Mouse (Mus musculus) olfactory bulb, adult 2 months (tissue): ENCODE measurements around the gene Gm8362. TPM values are rescaled to one million over a fixed set of nuclear protein-coding genes. Genes with fewer than 3 reads are reported as not detected.
"Not testable (repeated sequence)": the region's sequence is repeated elsewhere in the genome, so short reads cannot be mapped to it uniquely, and the experiment has no call there.

Source experiments
- H3K27ac ChIP-seq: fragments of 200-500 bp; 2 replicates; pipeline ENCODE4 v1.5.1; 2012; ENCODE audit warnings: low read depth, low read length; ENCODE audit not compliant: insufficient read depth
- H3K4me1 ChIP-seq: fragments of 200-500 bp; 2 replicates; pipeline ENCODE4 v1.6.1; 2012; ENCODE audit warnings: low read length; ENCODE audit not compliant: control insufficient read depth, insufficient read depth
- H3K4me3 ChIP-seq: fragments of 200-500 bp; 2 replicates; pipeline ENCODE4 v1.5.1; 2012; ENCODE audit warnings: mild to moderate bottlenecking, low read depth, low read length, moderate library complexity; ENCODE audit not compliant: insufficient read depth
- WGBS: fragments of 180-500 bp; shearing (Covaris S2); methylation state at CpG from one replicate; pipeline ENCODE4 v1.1.7; 2018; 5-methylcytosine and 5-hydroxymethylcytosine counted together
- polyA plus RNA-seq: library from polyadenylated mRNA; stranded (reverse); fragments of >200 nt; gene quantifications from 2 replicates; pipeline ENCODE4 v1.2.4, GENCODE M21; 2012; ENCODE audit warnings: low replicate concordance; ENCODE audit not compliant: missing spikeins, insufficient read depth, insufficient read length

Gene Gm8362
- not detected in 2 replicates for polyA plus RNA-seq

- H3K4me3 ChIP-seq, H3K27ac ChIP-seq, H3K4me1 ChIP-seq: not testable (repeated sequence)
- 43% methylated on average over 1 of the region's 1 CpGs for WGBS
Measured at GRCm38 (mm10) chr14:6774311-6774710, at the start of gene Gm8362. Gene Gm8362, minus strand, starts transcription at chr14:6774411.

GRCm38 (mm10) chr14:6823297-6823696 lies 49.1 kb upstream of the Gm8362 start:
- H3K4me1 ChIP-seq, H3K27ac ChIP-seq, H3K4me3 ChIP-seq: not testable (repeated sequence)
- 95% methylated on average over 3 of the region's 3 CpGs for WGBS

DNA sequence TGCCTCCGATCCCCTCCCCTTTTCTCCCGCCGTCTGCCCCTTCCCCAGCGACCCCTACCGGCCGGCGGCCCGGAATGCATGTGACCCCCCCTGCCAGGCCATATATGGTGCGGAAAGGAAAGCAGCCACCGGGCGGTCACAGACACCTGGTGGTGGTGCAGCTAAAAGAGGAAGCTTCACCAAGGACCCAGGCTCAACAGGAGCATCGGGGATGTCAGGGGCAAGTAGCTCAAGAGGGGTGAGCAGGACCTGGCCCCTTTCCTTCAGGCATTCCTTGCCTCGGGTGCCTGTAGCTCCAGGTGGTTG lies 17.0 kb downstream of the Gm8362 start:
- 5% methylated on average over 7 of the region's 13 CpGs for WGBS
- peak overlapping the region; percentile 29 for H3K4me3 ChIP-seq

DNA sequence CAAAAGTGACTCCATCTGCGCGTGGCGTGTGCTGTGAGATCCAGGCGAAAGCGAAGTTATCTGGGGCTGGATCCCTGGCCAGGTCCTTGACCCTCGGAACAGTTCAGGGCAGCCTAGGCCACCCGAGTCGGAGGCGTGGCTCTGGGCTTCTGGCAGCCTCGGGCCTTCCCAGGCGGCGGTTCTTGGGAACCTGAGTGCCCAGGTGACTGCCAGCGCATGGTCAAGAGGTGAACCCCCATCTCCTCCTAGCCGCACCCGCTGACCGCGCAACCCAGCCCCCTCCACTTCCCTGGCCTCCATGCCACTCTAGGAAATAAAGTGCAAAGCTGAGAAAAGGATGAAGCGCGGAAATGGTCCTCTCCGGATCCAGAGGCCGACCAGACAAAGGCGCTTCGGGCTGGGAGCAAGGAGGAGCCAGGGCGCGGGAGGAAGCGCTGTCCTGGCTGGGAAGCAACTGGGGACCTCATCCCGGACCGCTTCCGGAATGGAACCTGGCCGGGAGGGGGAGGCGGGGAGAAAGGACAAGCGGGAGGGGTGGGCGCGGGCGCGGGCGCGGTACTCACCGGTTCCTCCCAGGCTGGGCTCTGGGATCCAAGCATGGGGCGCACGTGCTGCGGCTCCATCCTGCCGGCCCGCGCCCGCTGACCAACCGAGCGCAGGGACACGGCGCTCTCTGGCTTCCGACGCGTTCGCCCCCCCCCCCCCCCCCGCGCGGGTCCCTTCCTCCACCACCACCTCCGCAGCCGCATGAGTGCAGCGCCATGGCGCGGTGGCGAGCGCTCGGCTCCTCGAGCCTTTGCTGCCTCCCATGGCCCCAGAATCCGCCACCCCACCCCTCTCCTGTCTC lies 17.6 kb downstream of the Gm8362 start:
- not testable (repeated sequence) for H3K4me1 ChIP-seq, H3K27ac ChIP-seq
- peak overlapping the region; percentile 45 for H3K4me3 ChIP-seq
- under 1% methylated on average over 50 of the region's 67 CpGs for WGBS

More for the DNA sequence above, 17.0 kb downstream of the Gm8362 start:
- not testable (repeated sequence) for H3K4me1 ChIP-seq, H3K27ac ChIP-seq

- H3K27ac ChIP-seq, H3K4me1 ChIP-seq, H3K4me3 ChIP-seq: not testable (repeated sequence)
- WGBS, result no CpG with 5 or more reads among the region's 2 CpGs
Measured at GRCm38 (mm10) chr14:6742232-6742631, 32.0 kb downstream of the Gm8362 start, which contains the start of gene Gm3636. Gene Gm3636, minus strand, starts transcription at chr14:6742332.

DNA sequence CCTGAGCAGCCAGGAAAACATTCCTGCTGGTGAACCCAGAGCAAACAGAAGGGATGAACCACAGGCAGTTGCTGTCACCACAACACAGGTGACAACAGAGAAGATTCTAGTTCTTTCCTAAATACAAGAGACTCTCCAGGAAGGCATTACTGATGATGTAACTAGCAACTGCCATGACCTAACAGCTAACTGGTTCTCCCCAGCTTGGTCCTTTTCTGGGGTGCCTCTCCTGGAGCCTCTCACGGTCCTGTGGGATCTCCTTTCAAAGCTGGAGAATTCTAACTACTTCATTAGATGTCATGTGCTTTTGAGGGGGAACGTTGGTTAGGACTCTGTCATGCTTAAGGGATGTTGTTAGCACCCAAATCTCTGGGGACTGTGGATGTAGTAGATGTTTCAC lies 54.1 kb downstream of the Gm8362 start, which contains the start of gene Gm8050:
Gene Gm8050, minus strand, starts transcription at position 101 of the 400 bp plus-strand sequence.
- H3K4me1 ChIP-seq, H3K27ac ChIP-seq, H3K4me3 ChIP-seq: not testable (repeated sequence)
- 57% methylated on average over 1 of the region's 2 CpGs for WGBS

Other genes starting within 250 kb of the Gm8362 start
- gene Gm8356, start 237.1 kb downstream of the Gm8362 start, polyA plus RNA-seq, result not detected in 2 replicates
- gene Gm3629, start 183.8 kb downstream of the Gm8362 start, polyA plus RNA-seq, result not detected in 2 replicates
- gene Gm3460, start 152.0 kb downstream of the Gm8362 start, polyA plus RNA-seq, result not detected in 2 replicates
- gene Gm10251, start 90.2 kb downstream of the Gm8362 start, polyA plus RNA-seq, result not detected in 2 replicates
- not detected in 2 replicates for gene Gm8050, start 54.2 kb downstream of the Gm8362 start, polyA plus RNA-seq
- not detected in 2 replicates for gene Gm3636, start 32.1 kb downstream of the Gm8362 start, polyA plus RNA-seq
- gene Gm3642, start 65.9 kb upstream of the Gm8362 start, polyA plus RNA-seq, result not detected in 2 replicates
- gene Gm3667, start 115.6 kb upstream of the Gm8362 start, polyA plus RNA-seq, result not detected in 2 replicates
- not detected in 2 replicates for gene Gm6356, start 199.4 kb upstream of the Gm8362 start, polyA plus RNA-seq